Mouse (Mus musculus) heart, adult 2 months (tissue): ENCODE measurements around the gene Fgfr2. TPM values are rescaled to one million over a fixed set of nuclear protein-coding genes. Genes with fewer than 3 reads are reported as not detected.

Source experiments
- DNase-seq, 2 experiments: peaks; one replicate each; pipeline ENCODE4 v3.0.0; 2021
- H3K27ac ChIP-seq: fragments of 200-600 bp; 2 replicates; pipeline ENCODE4 v1.8.1; 2022
- H3K27me3 ChIP-seq: fragments of 200-500 bp; 2 replicates; pipeline ENCODE4 v1.6.1; 2012; ENCODE audit warnings: mild to moderate bottlenecking, low read length, inconsistent platforms, mixed read lengths; ENCODE audit not compliant: control insufficient read depth, insufficient read depth
- H3K36me3 ChIP-seq: fragments of 200-500 bp; 2 replicates; pipeline ENCODE4 v1.6.1; 2012; ENCODE audit warnings: low read length, inconsistent platforms; ENCODE audit not compliant: control insufficient read depth, insufficient read depth
- H3K4me1 ChIP-seq: fragments of 200-500 bp; 2 replicates; pipeline ENCODE4 v1.6.1; 2011; ENCODE audit warnings: low read length; ENCODE audit not compliant: control insufficient read depth, insufficient read depth
- H3K4me3 ChIP-seq: fragments of 200-600 bp; 2 replicates; pipeline ENCODE4 v1.8.1; 2022
- H3K79me2 ChIP-seq: fragments of 200-500 bp; replicated peaks from 2 replicates; pipeline ENCODE4 v1.6.1; 2012; ENCODE audit warnings: mild to moderate bottlenecking, inconsistent platforms, low read length, moderate library complexity, mixed read lengths; ENCODE audit not compliant: control insufficient read depth, insufficient read depth
- H3K9ac ChIP-seq: fragments of 200-500 bp; 2 replicates; pipeline ENCODE4 v1.6.1; 2012; ENCODE audit warnings: low read depth, mild to moderate bottlenecking, control low read depth, inconsistent platforms, low read length, mixed read lengths
- CTCF ChIP-seq: fragments of 200-600 bp; IDR thresholded peaks from 2 replicates; pipeline ENCODE4 v1.8.1; 2022; ENCODE audit warnings: antibody characterized with exemption, mild to moderate bottlenecking, moderate library complexity
- EP300 ChIP-seq: fragments of 200-500 bp; IDR thresholded peaks from 2 replicates; pipeline ENCODE4 v1.6.1; 2011; ENCODE audit warnings: low read depth, low read length, control low read depth; ENCODE audit not compliant: insufficient read depth
- POLR2A ChIP-seq: fragments of 200-500 bp; IDR thresholded peaks from 2 replicates; pipeline ENCODE4 v1.6.1; 2011; ENCODE audit warnings: mild to moderate bottlenecking, low read depth, low read length, control low read depth; ENCODE audit not compliant: insufficient read depth
- WGBS: fragments of 180-500 bp; shearing (Covaris S2); methylation state at CpG from one replicate; pipeline ENCODE4 v1.1.7; 2018; 5-methylcytosine and 5-hydroxymethylcytosine counted together
- intact Hi-C: fragments of 180-260 bp; cut with DNase I; formaldehyde crosslinking; loops from one replicate; pipeline ENCODE4 v1.15.1; 2025
- polyA plus RNA-seq: library from polyadenylated mRNA; depleted of rRNA; stranded (reverse); fragments of >200 nt; gene quantifications from 2 replicates; pipeline ENCODE4 v1.2.3, GENCODE M21; 2012
- total RNA-seq, 2 experiments: library from RNA; stranded (reverse); gene quantifications; 2 replicates each; pipeline ENCODE4 v1.2.3; 2021

Gene Fgfr2
- total and polyA plus RNA-seq, 3 experiments, result 1.1 to 2.0 (median 1.3) TPM

DNA sequence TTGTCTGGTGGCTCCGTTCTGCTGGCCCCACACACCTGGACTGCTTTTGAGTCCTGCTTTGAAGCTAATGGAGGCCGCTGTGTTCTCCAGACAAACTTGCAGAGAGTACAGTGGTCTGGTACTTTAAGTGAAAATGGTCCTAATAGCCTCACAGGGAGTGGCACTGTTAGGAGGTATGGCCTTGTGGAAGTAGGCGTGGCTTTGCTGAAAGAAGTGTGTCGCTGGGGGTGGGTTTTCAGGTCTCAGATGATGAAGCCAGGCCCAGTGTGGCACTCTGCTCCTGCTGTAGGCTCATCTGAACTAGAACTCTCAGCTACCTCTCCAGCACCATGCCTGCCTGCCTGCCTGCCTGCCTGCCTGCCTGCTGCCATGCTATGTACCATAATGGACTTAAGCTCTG, 2355.0 kb downstream of the Fgfr2 start:
- H3K9ac ChIP-seq, result no peak overlapping the region
- H3K36me3 ChIP-seq, result no peaks in the 10 kb centered on the region
- intact Hi-C loops, result no loop called here
- 90% methylated on average over 4 of the region's 4 CpGs for WGBS
- DNase-seq, result no peak
- peaks cover 1% of the 10 kb centered on the region; the same call in 1 of the 2 replicates for H3K4me1 ChIP-seq
- no peak for TF ChIP-seq CTCF
- TF ChIP-seq EP300, result no peak
- TF ChIP-seq POLR2A, result no peak
- no peaks in the 10 kb centered on the region for H3K79me2 ChIP-seq
- H3K27ac ChIP-seq, result no peak overlapping the region
- H3K27me3 ChIP-seq, result no peaks in the 10 kb centered on the region
- H3K4me3 ChIP-seq, result no peak overlapping the region

DNA sequence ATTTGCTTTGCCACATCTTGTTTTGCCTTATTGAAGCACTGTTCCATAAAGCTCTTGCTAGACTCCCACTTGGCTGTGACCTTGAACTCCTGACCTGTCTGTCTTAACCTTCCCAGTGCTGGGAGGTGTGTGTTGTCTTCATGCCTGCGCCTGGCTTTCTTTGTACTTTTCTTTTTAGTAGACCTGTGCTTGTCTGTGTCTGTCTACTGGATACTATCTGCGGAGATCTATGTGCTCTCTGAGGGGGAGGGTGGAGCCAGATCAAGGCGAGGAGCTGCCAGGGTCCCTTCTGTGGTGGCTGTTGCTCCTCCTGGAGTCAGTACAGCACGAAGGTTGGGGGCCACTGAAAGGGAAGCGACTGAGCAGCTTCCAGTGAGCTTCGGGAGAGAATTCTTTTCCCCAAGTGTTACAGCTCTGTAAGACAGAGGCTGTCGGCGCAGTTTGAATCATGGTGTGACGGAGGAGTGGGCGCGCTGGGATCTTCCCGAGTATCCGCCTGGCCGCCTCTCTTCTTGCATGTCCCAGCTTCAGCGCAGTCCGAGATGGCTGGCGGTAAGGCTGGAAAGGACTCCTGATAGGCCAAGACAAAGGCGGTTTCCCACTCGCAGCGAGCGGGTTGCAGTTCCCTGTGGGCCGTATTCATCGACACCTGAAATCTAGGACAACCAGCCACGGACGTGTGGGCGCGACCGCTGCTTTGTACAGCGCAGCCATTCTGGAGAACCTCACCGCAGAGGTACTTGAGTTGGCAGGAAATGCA, 2356.6 kb downstream of the Fgfr2 start:
- no peaks in the 10 kb centered on the region for H3K79me2 ChIP-seq
- no peaks in the 10 kb centered on the region for H3K27me3 ChIP-seq
- DNase-seq, result no peak
- no peak overlapping the region for H3K9ac ChIP-seq
- H3K36me3 ChIP-seq, result no peaks in the 10 kb centered on the region
- H3K4me1 ChIP-seq, result peaks cover 1% of the 10 kb centered on the region
- 73% methylated on average over 30 of the region's 30 CpGs for WGBS
- no peak overlapping the region for H3K27ac ChIP-seq
- intact Hi-C loops, result no loop called here
- no peak overlapping the region for H3K4me3 ChIP-seq
- no peak for TF ChIP-seq CTCF
- no peak for TF ChIP-seq POLR2A
- no peak for TF ChIP-seq EP300

DNA sequence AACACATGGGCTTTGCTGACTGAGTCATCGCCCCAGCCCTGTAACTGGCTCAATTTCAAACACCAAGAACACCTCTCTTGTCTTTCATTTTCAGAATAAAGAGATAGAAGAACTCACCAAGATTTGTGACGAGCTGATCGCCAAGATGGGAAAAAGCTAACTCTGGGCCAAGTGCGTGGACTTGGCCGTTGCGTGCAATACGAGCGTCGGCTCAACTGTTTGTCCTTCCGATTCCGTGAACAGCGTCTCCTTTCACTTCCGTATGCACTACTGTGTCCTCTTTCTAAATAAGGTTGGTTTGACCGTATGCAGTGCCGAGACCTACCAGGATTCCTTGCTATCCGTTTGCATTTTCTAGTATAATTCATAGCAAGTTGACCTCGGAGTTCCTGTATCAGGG, 2359.0 kb downstream of the Fgfr2 start:
- H3K27ac ChIP-seq, result no peak overlapping the region
- intact Hi-C loops, result loop anchor here (5.0 kb wide), 1 partner anchor 232 kb away; no protein-coding TSS in a partner anchor

DNA sequence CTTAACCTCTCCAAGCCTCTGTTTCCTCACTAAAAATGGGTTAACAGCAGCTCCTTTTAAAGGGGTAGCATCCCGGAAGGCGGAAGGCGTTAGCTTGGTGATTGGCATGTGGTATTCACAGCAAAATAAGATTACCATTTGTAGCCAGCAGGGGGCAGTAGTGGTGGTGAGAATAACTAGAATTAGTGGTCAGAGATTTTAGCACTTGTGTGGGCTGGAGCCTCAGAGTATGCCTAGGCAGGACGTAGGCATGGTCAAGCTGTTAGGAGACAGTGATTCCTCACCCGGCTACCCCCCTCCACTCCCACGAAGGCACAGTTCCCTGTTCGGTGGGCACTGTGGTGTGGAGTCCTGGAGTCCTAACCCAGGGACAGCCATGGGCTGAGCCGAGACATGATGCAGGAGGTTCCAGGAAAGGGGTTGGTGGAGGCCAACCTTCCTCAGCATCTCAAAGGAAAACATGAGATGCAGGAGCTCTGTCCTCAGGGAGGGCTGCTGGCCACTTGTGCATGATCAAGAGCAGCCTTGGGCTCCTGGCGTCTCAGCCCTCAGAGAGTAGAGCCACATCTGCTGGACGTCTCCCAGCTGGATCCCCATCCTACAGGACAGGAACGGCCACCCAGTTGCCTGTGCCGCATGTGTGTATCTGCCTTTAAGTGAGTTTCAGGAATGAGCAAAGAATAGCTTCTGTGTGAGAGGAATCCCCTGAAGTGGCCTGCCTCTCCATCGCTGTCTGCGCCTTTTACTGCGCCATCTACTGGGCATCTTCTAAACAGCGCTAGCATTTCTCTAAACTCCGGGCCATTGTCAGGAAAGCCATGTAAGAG, 2360.9 kb downstream of the Fgfr2 start:
- Histone ChIP-seq H3K27ac (no peak overlapping the region), H3K4me3 (no peak overlapping the region), H3K27me3 (no peaks in the 10 kb centered on the region), H3K36me3 (no peaks in the 10 kb centered on the region), H3K79me2 (no peaks in the 10 kb centered on the region), H3K4me1 (no peaks in the 10 kb centered on the region; the same call in 1 of the 2 replicates), H3K9ac (no peak overlapping the region)
- 27% methylated on average over 17 of the region's 17 CpGs for WGBS
- no peak for TF ChIP-seq POLR2A
- peak; percentile 68 for TF ChIP-seq EP300
- TF ChIP-seq CTCF, result peak; percentile 79
- intact Hi-C loops, result loop anchor here (1.0 to 5.0 kb wide), 4 partner anchors 28 to 230 kb away; no protein-coding TSS in a partner anchor
- DNase-seq, result peak; percentile 51 to 59

More for the DNA sequence above, 2359.0 kb downstream of the Fgfr2 start:
- DNase-seq, result no peak
- Histone ChIP-seq H3K36me3 (no peaks in the 10 kb centered on the region), H3K79me2 (no peaks in the 10 kb centered on the region), H3K27me3 (no peaks in the 10 kb centered on the region), H3K4me3 (no peak overlapping the region), H3K9ac (no peak overlapping the region), H3K4me1 (no peaks in the 10 kb centered on the region; the same call in 1 of the 2 replicates)
- TF ChIP-seq CTCF, result no peak
- TF ChIP-seq POLR2A, result no peak
- no peak for TF ChIP-seq EP300
- 95% methylated on average over 17 of the region's 17 CpGs for whole genome bisulfite sequencing

DNA sequence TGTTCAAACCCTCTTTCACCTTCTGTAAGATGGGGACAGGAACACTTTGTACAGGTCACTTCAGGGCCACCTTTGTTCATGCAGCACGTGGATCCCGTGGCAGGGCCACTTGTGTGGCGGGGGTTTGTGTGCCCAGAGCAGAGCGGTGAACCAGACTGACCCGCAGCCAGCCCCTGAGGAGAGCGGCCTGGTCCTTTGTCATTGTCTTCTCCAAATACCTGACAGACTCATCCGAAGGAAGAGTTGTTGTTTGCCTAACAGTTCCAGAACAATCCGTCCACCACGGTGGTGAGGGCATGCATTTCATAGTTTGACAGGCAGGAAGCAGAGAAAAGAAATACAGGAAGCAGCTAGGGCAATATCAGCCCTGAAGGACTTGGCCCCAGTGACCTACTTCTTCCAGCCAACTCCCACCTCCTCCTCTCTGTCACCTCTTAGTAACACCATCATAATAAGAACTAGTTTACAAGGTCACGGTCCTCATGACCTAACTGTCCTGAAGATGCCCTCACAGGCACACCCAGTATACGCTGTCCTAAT, 2365.8 kb downstream of the Fgfr2 start:
- peaks cover 7% of the 10 kb centered on the region for H3K36me3 ChIP-seq
- no peaks in the 10 kb centered on the region for H3K79me2 ChIP-seq
- TF ChIP-seq POLR2A, result no peak
- TF ChIP-seq EP300, result no peak
- TF ChIP-seq CTCF, result no peak
- no peak for DNase-seq
- peak overlapping the region; percentile 31 for H3K27ac ChIP-seq
- H3K4me3 ChIP-seq, result no peak overlapping the region
- H3K4me1 ChIP-seq, result peaks cover 12% of the 10 kb centered on the region
- 52% methylated on average over 11 of the region's 11 CpGs for WGBS
- H3K27me3 ChIP-seq, result no peaks in the 10 kb centered on the region
- intact Hi-C loops, result loop anchor here (5.0 kb wide), 1 partner anchor 210 kb away; no protein-coding TSS in a partner anchor
- H3K9ac ChIP-seq, result no peak overlapping the region
